Mouse (Mus musculus): ENCODE results near the gene Trex1.

GRCm38 (mm10) chr9:109055271-109056030 is 4.1 kb downstream of the Trex1 start:
- no peak for TF ChIP-seq E2F4 (IDR thresholded peaks at IDR 0.05; ENCODE audit: insufficient read depth)
- TF ChIP-seq POLR2A (IDR thresholded peaks at IDR 0.05; ENCODE audit: insufficient read length, low read depth): no peak
- no peak for TF ChIP-seq MAX (IDR thresholded peaks at IDR 0.05; ENCODE audit: low read depth)
- no peak for TF ChIP-seq POLR2AphosphoS2 (IDR thresholded peaks at IDR 0.05; ENCODE audit: insufficient read length, low read depth)

Measured in myocyte (in vitro differentiated cells).